Comparison of ENCODE assay signal across 7 mouse cellular contexts in the genomic region with DNA sequence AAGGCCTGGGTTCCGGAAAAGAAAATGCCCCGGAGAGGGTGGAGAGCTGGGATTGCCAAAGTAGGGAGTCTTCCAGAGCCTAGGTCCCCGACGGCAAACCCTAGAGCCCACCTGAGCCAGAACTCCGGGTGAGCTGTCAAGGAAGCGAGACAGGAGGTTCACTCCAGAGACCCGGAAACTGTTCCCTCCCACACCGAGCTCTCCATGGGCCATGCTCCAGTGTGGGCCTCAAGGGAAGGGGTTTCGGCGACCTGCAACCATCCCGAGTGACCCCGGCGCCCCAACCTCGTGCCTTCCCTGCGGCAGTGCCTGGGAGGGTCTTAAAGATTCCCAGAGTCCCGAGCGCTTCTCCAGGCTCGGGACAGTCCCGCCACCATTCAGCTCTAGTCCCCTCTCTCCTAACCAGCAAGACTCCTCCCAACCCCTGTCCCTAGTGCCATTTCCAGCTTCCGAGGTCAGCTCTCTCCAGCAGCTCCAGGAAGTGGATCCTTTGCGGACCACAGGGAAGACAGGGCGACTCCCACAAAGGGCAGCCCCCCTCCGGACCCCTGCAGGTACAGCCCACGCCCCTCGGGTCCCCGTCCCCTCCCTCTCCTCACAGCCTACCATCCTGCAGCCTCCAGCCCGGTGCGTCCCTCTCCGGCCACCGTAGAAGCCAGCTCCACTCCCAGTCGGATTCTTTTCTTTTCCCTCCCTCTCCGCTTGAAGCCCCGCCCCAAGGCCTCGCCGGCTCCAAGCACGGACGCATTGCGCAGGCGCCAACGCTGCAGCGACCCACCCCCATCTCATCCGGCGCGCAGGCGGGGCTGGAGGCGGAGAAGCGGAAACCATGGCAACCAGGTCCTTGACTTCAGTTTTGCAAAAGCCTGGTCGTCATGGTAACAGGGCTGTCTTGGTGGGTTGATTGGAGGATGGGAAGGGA. TPM values are rescaled to one million over a fixed set of nuclear protein-coding genes. Genes with fewer than 3 reads are reported as not detected.
DNase-seq lines count a peak whose midpoint lies in the region; ATAC-seq lines count a peak whose summit lies in the region.

Gene Ap1s1 (minus strand): TSS at position 734 of the 922 bp plus-strand sequence.

- H3K4me3 ChIP-seq in intestine, embryonic 15.5 days (replicated peaks), result peak within 1 kb of the TSS; percentile 67
- H3K4me3 ChIP-seq in midbrain, embryonic 10.5 days, result peak within 1 kb of the TSS; percentile 86

- no peaks in the 10 kb centered on the region for H3K9me3 ChIP-seq in intestine, embryonic 15.5 days
- no peaks in the 10 kb centered on the region for H3K9me3 ChIP-seq in midbrain, embryonic 10.5 days (replicated peaks)

- peak within 1 kb of the TSS; percentile 75 for H3K4me2 ChIP-seq in intestine, embryonic 15.5 days (replicated peaks)

- H3K4me1 ChIP-seq in intestine, embryonic 15.5 days (replicated peaks), result 0 out of 2 replicates have a peak, but pooled peaks cover 4% of the 10 kb centered on the region
- peaks cover 17% of the 10 kb centered on the region for H3K4me1 ChIP-seq in midbrain, embryonic 10.5 days

- intact Hi-C loops in gastrocnemius, postnatal 36 days (cut with DNase I), result no loop called here
- intact Hi-C loops in left cerebral cortex, postnatal 25 days (cut with DNase I), result loop anchor here (5.0 kb wide), 1 partner anchor 247 kb away; the partner anchor contains the start of gene Ufsp1

- peak; percentile 99 for DNase-seq in adrenal gland, adult 2 months
- DNase-seq in embryo, embryonic 11.5 days (ENCODE audit: low read depth, low spot score), result peak; percentile 99
- DNase-seq in gastrocnemius, postnatal 36 days, result peak; percentile 90 to 95
- DNase-seq in left cerebral cortex, postnatal 25 days (ENCODE audit: low spot score in 2 of 2), result peak; percentile 98 to 99
- DNase-seq in midbrain, embryonic 10.5 days (ENCODE audit: low spot score), result peak; percentile 100
- peak; percentile 98 for DNase-seq in right cerebral cortex, postnatal 4 days

- peak within 1 kb of the TSS; percentile 69 for H3K27ac ChIP-seq in intestine, embryonic 15.5 days
- H3K27ac ChIP-seq in midbrain, embryonic 10.5 days (replicated peaks), result peak within 1 kb of the TSS; percentile 91

- peak within 1 kb of the TSS; percentile 66 for H3K9ac ChIP-seq in intestine, embryonic 15.5 days

- no peaks in the 10 kb centered on the region for H3K27me3 ChIP-seq in intestine, embryonic 15.5 days (replicated peaks)
- H3K27me3 ChIP-seq in midbrain, embryonic 10.5 days (ENCODE audit: low read depth, poor library complexity, severe bottlenecking), result no peaks in the 10 kb centered on the region

- peaks cover 19% of the 10 kb centered on the region for H3K36me3 ChIP-seq in intestine, embryonic 15.5 days
- H3K36me3 ChIP-seq in midbrain, embryonic 10.5 days, result peaks cover 23% of the 10 kb centered on the region

- peak; percentile 91 for ATAC-seq in intestine, embryonic 15.5 days

- under 1% methylated on average over 48 of the region's 48 CpGs for WGBS in intestine, embryonic 15.5 days
- WGBS in midbrain, embryonic 10.5 days, result under 1% methylated on average over 48 of the region's 48 CpGs

RNA-seq across cellular contexts. Expression of gene Ap1s1, which starts in this region (rescaled TPM):
- 100 to 1,000 TPM in 1 of 2 experiments, 10 to 100 TPM in 1; 75.4 to 114 TPM for total RNA-seq in adrenal gland, adult 2 months (2021)
- polyA plus RNA-seq in adrenal gland, adult 2 months (2012; rRNA removed), result 46.5 and 56.7 TPM in 2 replicates
- total RNA-seq in gastrocnemius, postnatal 36 days (2021), result 10 to 100 TPM; 14.6 to 16.8 TPM
- polyA plus RNA-seq in intestine, embryonic 15.5 days (2015; fragmentation: Nextera tagmentation; extraction: Ambion mirVana), result 230 and 242 TPM in 2 replicates
- 100 to 1,000 TPM; 304 to 317 TPM for total RNA-seq in left cerebral cortex, postnatal 25 days (2021)
- polyA plus RNA-seq in midbrain, embryonic 10.5 days (2016; fragmentation: Nextera tagmentation; extraction: Ambion mirVana), result 209 and 228 TPM in 2 replicates

Comparison
In these comparisons a context has a peak if more than half of its experiments do, and no peak if none do; other contexts are left out.
1. Peak in every context shown above with its lines: DNase-seq, ATAC-seq, H3K4me3 ChIP-seq and H3K27ac ChIP-seq.
2. RNA of gene Ap1s1 (total RNA-seq): 304 to 317 TPM in left cerebral cortex, postnatal 25 days and 75.4 to 114 TPM in adrenal gland, adult 2 months; 14.6 to 16.8 TPM in gastrocnemius, postnatal 36 days; every median in the first group is over 4 times any median in the second.